Mouse (Mus musculus): ENCODE measurements around the gene Sult1e1.

DNA sequence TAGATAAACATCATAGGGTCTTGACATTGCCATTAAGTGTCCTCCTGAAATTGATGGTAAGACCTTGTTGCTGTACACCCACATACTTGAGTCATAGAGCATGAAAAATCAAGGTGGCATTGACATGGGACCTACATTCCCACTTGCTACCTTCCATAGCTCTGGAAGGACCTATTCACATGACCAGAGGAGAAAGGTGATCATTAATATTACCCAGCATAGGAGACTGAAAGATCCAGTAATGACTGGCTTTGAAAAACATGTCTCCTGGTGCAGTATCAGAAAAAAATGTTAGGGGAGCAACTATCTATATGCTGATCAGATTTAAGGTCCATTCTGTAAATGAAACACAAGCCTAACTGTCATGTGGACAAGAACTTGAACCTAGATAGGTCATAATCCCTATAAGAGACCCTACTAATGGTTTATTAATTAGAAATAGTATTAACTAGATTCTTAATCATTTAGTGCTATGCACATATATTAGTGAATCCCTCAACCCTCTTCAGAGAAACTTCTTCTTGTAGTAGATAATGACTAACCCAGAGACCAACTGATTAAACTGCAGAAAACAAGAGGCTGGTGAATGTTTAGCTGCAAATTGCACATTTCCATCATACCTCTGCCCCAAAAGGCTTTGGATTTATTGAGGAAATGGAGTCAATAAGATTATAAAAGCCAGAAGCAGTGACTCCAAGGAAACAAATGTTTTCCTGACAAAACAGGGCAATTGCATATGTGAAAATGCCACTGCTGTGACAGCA, 23.2 kb upstream of the Sult1e1 start:
- TF ChIP-seq CTCF (IDR thresholded peaks at IDR 0.05; ENCODE audit: low read depth, low read length) = no peak
- TF ChIP-seq POLR2A (IDR thresholded peaks at IDR 0.05; ENCODE audit: extremely low read depth, insufficient read depth, low read length) = no peak

Measured in liver, adult 2 months (tissue).